Mouse (Mus musculus): ENCODE data around the gene Pbsn. TPM values are rescaled to one million over a fixed set of nuclear protein-coding genes. Genes with fewer than 3 reads are reported as not detected.
A peak's percentile ranks its signal among the peaks of the same experiment; 100 is the strongest.
"Not testable (repeated sequence)": the region's sequence is repeated elsewhere in the genome, so short reads cannot be mapped to it uniquely, and the experiment has no call there.

Pbsn gene
- not detected in 2 replicates for polyA plus RNA-seq (2015; fragmentation: Nextera tagmentation; extraction: Ambion mirVana)

- H3K4me2 ChIP-seq (replicated peaks; ENCODE audit: low read depth) = no peak within 1 kb of the TSS
- no peaks in the 10 kb centered on the region for H3K4me1 ChIP-seq (replicated peaks; ENCODE audit: control insufficient read depth, insufficient read depth)
- no peaks in the 10 kb centered on the region for H3K27me3 ChIP-seq (ENCODE audit: control insufficient read depth, insufficient read depth, low read length)
- ATAC-seq (ENCODE audit: low FRiP score, low TSS enrichment) = no peak
- no peaks in the 10 kb centered on the region for H3K36me3 ChIP-seq (ENCODE audit: control insufficient read depth, insufficient read depth, low read length)
- no peak within 1 kb of the TSS for H3K9ac ChIP-seq (ENCODE audit: low read length)
- H3K4me3 ChIP-seq (ENCODE audit: low read depth, low read length) = no peak within 1 kb of the TSS
- WGBS = 78% methylated on average over 1 of the region's 1 CpGs
- DNase-seq (ENCODE audit: low spot score) = no peak
- no peak within 1 kb of the TSS for H3K27ac ChIP-seq (replicated peaks)
- no peak for TF ChIP-seq EP300 (optimal IDR thresholded peaks at IDR 0.05)
- no peak for TF ChIP-seq CTCF (IDR thresholded peaks at IDR 0.05; ENCODE audit: low read depth)
- no peaks in the 10 kb centered on the region for H3K9me3 ChIP-seq (ENCODE audit: control insufficient read depth, low read length)
Observed at GRCm38 (mm10) chrX:77853523-77853922, at the start of gene Pbsn. Gene Pbsn, minus strand, starts transcription at chrX:77853623.

- not testable (repeated sequence) for H3K9me3 ChIP-seq (ENCODE audit: control insufficient read depth, low read length); H3K4me2 ChIP-seq (replicated peaks; ENCODE audit: low read depth); H3K36me3 ChIP-seq (ENCODE audit: control insufficient read depth, insufficient read depth, low read length); H3K4me3 ChIP-seq (ENCODE audit: low read depth, low read length); ATAC-seq (ENCODE audit: low FRiP score, low TSS enrichment); H3K4me1 ChIP-seq (replicated peaks; ENCODE audit: control insufficient read depth, insufficient read depth); H3K9ac ChIP-seq (ENCODE audit: low read length); DNase-seq (ENCODE audit: low spot score); H3K27ac ChIP-seq (replicated peaks); H3K27me3 ChIP-seq (ENCODE audit: control insufficient read depth, insufficient read depth, low read length)
- TF ChIP-seq CTCF (IDR thresholded peaks at IDR 0.05; ENCODE audit: low read depth) = peak; percentile 34
- 50% methylated on average over 2 of the region's 4 CpGs for WGBS
Observed at GRCm38 (mm10) chrX:77880033-77880432, 26.6 kb upstream of the Pbsn start.

GRCm38 (mm10) chrX:77864458-77864857, 11.0 kb upstream of the Pbsn start, which contains the start of gene Gm14744:
Gene Gm14744, plus strand, starts transcription at chrX:77864758.
- H3K27ac ChIP-seq (replicated peaks); H3K9ac ChIP-seq (ENCODE audit: low read length); H3K4me2 ChIP-seq (replicated peaks; ENCODE audit: low read depth); H3K27me3 ChIP-seq (ENCODE audit: control insufficient read depth, insufficient read depth, low read length); H3K36me3 ChIP-seq (ENCODE audit: control insufficient read depth, insufficient read depth, low read length); ATAC-seq (ENCODE audit: low FRiP score, low TSS enrichment); H3K9me3 ChIP-seq (ENCODE audit: control insufficient read depth, low read length); DNase-seq (ENCODE audit: low spot score); H3K4me1 ChIP-seq (replicated peaks; ENCODE audit: control insufficient read depth, insufficient read depth); H3K4me3 ChIP-seq (ENCODE audit: low read depth, low read length): not testable (repeated sequence)
- WGBS = 91% methylated on average over 2 of the region's 2 CpGs

- Histone ChIP-seq H3K9me3 (ENCODE audit: control insufficient read depth, low read length) (no peaks in the 10 kb centered on the region), H3K4me3 (ENCODE audit: low read depth, low read length) (no peak overlapping the region), H3K27ac (replicated peaks) (no peak overlapping the region), H3K4me1 (replicated peaks; ENCODE audit: control insufficient read depth, insufficient read depth) (no peaks in the 10 kb centered on the region), H3K9ac (ENCODE audit: low read length) (no peak overlapping the region), H3K36me3 (ENCODE audit: control insufficient read depth, insufficient read depth, low read length) (no peaks in the 10 kb centered on the region), H3K27me3 (ENCODE audit: control insufficient read depth, insufficient read depth, low read length) (no peaks in the 10 kb centered on the region), H3K4me2 (replicated peaks; ENCODE audit: low read depth) (no peak overlapping the region)
- TF ChIP-seq EP300 (optimal IDR thresholded peaks at IDR 0.05) = no peak
- peak; percentile 46 for TF ChIP-seq CTCF (IDR thresholded peaks at IDR 0.05; ENCODE audit: low read depth)
- 56% methylated on average over 6 of the region's 6 CpGs for WGBS
- DNase-seq (ENCODE audit: low spot score) (no peak), ATAC-seq (ENCODE audit: low FRiP score, low TSS enrichment) (no peak)
Observed at GRCm38 (mm10) chrX:77812031-77812430, 41.4 kb downstream of the Pbsn start.

GRCm38 (mm10) chrX:77810608-77811206, 42.7 kb downstream of the Pbsn start:
- Histone ChIP-seq H3K27ac (replicated peaks) (peak overlapping the region; percentile 75), H3K27me3 (ENCODE audit: control insufficient read depth, insufficient read depth, low read length) (no peaks in the 10 kb centered on the region), H3K36me3 (ENCODE audit: control insufficient read depth, insufficient read depth, low read length) (no peaks in the 10 kb centered on the region), H3K4me3 (ENCODE audit: low read depth, low read length) (peak overlapping the region; percentile 40), H3K4me1 (replicated peaks; ENCODE audit: control insufficient read depth, insufficient read depth) (no peaks in the 10 kb centered on the region), H3K9ac (ENCODE audit: low read length) (peak overlapping the region; percentile 47), H3K4me2 (replicated peaks; ENCODE audit: low read depth) (peak overlapping the region; percentile 49), H3K9me3 (ENCODE audit: control insufficient read depth, low read length) (no peaks in the 10 kb centered on the region)
- ATAC-seq (ENCODE audit: low FRiP score, low TSS enrichment) (peak; percentile 76), DNase-seq (ENCODE audit: low spot score) (peak; percentile 63)
- TF ChIP-seq CTCF (IDR thresholded peaks at IDR 0.05; ENCODE audit: low read depth) (peak; percentile 81), EP300 (optimal IDR thresholded peaks at IDR 0.05) (no peak)
- WGBS = 19% methylated on average over 17 of the region's 17 CpGs

- Histone ChIP-seq H3K4me1 (replicated peaks; ENCODE audit: control insufficient read depth, insufficient read depth) (no peaks in the 10 kb centered on the region), H3K27ac (replicated peaks) (no peak overlapping the region), H3K4me2 (replicated peaks; ENCODE audit: low read depth) (no peak overlapping the region), H3K9me3 (ENCODE audit: control insufficient read depth, low read length) (no peaks in the 10 kb centered on the region), H3K27me3 (ENCODE audit: control insufficient read depth, insufficient read depth, low read length) (no peaks in the 10 kb centered on the region), H3K9ac (ENCODE audit: low read length) (no peak overlapping the region), H3K36me3 (ENCODE audit: control insufficient read depth, insufficient read depth, low read length) (no peaks in the 10 kb centered on the region), H3K4me3 (ENCODE audit: low read depth, low read length) (no peak overlapping the region)
- peak; percentile 41 for DNase-seq (ENCODE audit: low spot score)
- no peak for ATAC-seq (ENCODE audit: low FRiP score, low TSS enrichment)
- TF ChIP-seq EP300 (optimal IDR thresholded peaks at IDR 0.05) = no peak
- peak; percentile 76 for TF ChIP-seq CTCF (IDR thresholded peaks at IDR 0.05; ENCODE audit: low read depth)
- 17% methylated on average over 2 of the region's 2 CpGs for WGBS
Observed at GRCm38 (mm10) chrX:77808602-77809001, 44.8 kb downstream of the Pbsn start.

Data from stomach, postnatal 0 days (tissue).